8 mouse cellular contexts compared by ENCODE assay signal in genomic region chr11:80484191-80484791, GRCm38 (mm10). TPM values are rescaled to one million over a fixed set of nuclear protein-coding genes. Genes with fewer than 3 reads are reported as not detected.
DNase-seq lines count a peak whose midpoint lies in the region; ATAC-seq lines count a peak whose summit lies in the region.

No protein-coding gene starts in this region.

- no peak for ATAC-seq in liver, embryonic 12.5 days

- 0 out of 2 replicates have a peak, but pooled peaks cover 3% of the 10 kb centered on the region for H3K4me1 ChIP-seq in liver, embryonic 12.5 days

- H3K36me3 ChIP-seq in liver, embryonic 12.5 days: peaks cover 4% of the 10 kb centered on the region; the same call in 1 of the 2 replicates

- H3K27me3 ChIP-seq in liver, embryonic 12.5 days (replicated peaks): peaks cover 14% of the 10 kb centered on the region; the same call in 1 of the 2 replicates

- H3K27ac ChIP-seq in liver, embryonic 12.5 days: no peak overlapping the region

- no peak overlapping the region for H3K4me2 ChIP-seq in liver, embryonic 12.5 days

- no peak overlapping the region for H3K4me3 ChIP-seq in liver, embryonic 12.5 days

- WGBS in liver, embryonic 12.5 days (ENCODE audit: insufficient replicate concordance): 58% methylated on average over 12 of the region's 12 CpGs

- DNase-seq in adrenal gland, adult (ENCODE audit: inconsistent age in 2 of 2, low spot score in 1 of 2): peak; percentile 51 to 59
- no peak for DNase-seq in adrenal gland, adult 18-20 months (ENCODE audit: low spot score in 2 of 2)
- DNase-seq in cerebellum, adult 11-12 months: peak; percentile 98
- peak; percentile 80 to 84 for DNase-seq in frontal cortex, postnatal 10 days (ENCODE audit: low spot score in 2 of 2)
- peak; percentile 85 for DNase-seq in left cerebral cortex, postnatal 4 days
- DNase-seq in right cerebral cortex, postnatal 36 days (ENCODE audit: low spot score in 2 of 2): peak; percentile 80 to 92
- no peak for DNase-seq in ovary, postnatal 36 days (ENCODE audit: low spot score)

- intact Hi-C loops in left cerebral cortex, postnatal 4 days (cut with DNase I): loop anchor here (5.0 kb wide), 2 partner anchors 33 to 68 kb away; no protein-coding TSS in a partner anchor

- H3K9ac ChIP-seq in liver, embryonic 12.5 days: no peak overlapping the region

- H3K9me3 ChIP-seq in liver, embryonic 12.5 days (replicated peaks): no peaks in the 10 kb centered on the region

RNA-seq across cellular contexts. Expression of gene Cdk5r1, which starts 7.5 kb away (rescaled TPM):
- 1 to 10 TPM; 1.5 to 2.0 TPM for total RNA-seq in adrenal gland, adult 18-20 months (2021)
- 100 to 1,000 TPM; 380 to 382 TPM for total RNA-seq in left cerebral cortex, postnatal 4 days (2021)
- 0.62 and 0.75 TPM in 2 replicates for polyA plus RNA-seq in liver, embryonic 12.5 days (2016; fragmentation: Nextera tagmentation; extraction: Ambion mirVana)

RNA-seq across cellular contexts. Expression of gene Psmd11, which starts 55.9 kb away (rescaled TPM):
- total RNA-seq in adrenal gland, adult 18-20 months (2021): 100 to 1,000 TPM; 142 to 151 TPM
- 100 to 1,000 TPM; 117 to 120 TPM for total RNA-seq in left cerebral cortex, postnatal 4 days (2021)
- polyA plus RNA-seq in liver, embryonic 12.5 days (2016; fragmentation: Nextera tagmentation; extraction: Ambion mirVana): 228 and 233 TPM in 2 replicates

Comparison
In these comparisons a context has a peak if more than half of its experiments do, and no peak if none do; other contexts are left out.
1. DNase-seq: peak in adrenal gland, adult (2 of 2), cerebellum, adult 11-12 months (single experiment), frontal cortex, postnatal 10 days (2 of 2), left cerebral cortex, postnatal 4 days (single experiment) and right cerebral cortex, postnatal 36 days (2 of 2); none in adrenal gland, adult 18-20 months (0 of 2) and ovary, postnatal 36 days (single experiment).
2. RNA of gene Cdk5r1, which starts 7.5 kb away (total RNA-seq): 380 to 382 TPM in left cerebral cortex, postnatal 4 days; 1.5 to 2.0 TPM in adrenal gland, adult 18-20 months; every median in the first group is over 100 times any median in the second.